Mouse (Mus musculus): ENCODE measurements around the gene Zfp42. TPM values are rescaled to one million over a fixed set of nuclear protein-coding genes. Genes with fewer than 3 reads are reported as not detected.

Zfp42 gene
- polyA plus RNA-seq, 1 experiment from 2014 or later: not detected

Other genes starting within 250 kb of the Zfp42 start
- not detected in 2 replicates for gene Triml1, start 165.5 kb downstream of the Zfp42 start, polyA plus RNA-seq (2014; fragmentation: Nextera tagmentation; extraction: Ambion mirVana)
- not detected in 2 replicates for gene Triml2, start 126.4 kb downstream of the Zfp42 start, polyA plus RNA-seq (2014; fragmentation: Nextera tagmentation; extraction: Ambion mirVana)
- gene Adam26b, start 221.1 kb upstream of the Zfp42 start, polyA plus RNA-seq (2014; fragmentation: Nextera tagmentation; extraction: Ambion mirVana): not detected in 2 replicates